Mouse (Mus musculus) limb, embryonic 15.5 days (tissue): ENCODE data around the gene Lipc. TPM values are rescaled to one million over a fixed set of nuclear protein-coding genes. Genes with fewer than 3 reads are reported as not detected.

ENCODE experiments used
- ATAC-seq: fragments of 200-750 bp; cut with Nextera tagmentation; 2 replicates; pipeline ENCODE4 v1.8.0; 2017; ENCODE audit warnings: low read depth, moderate TSS enrichment; ENCODE audit not compliant: insufficient number of reproducible peaks, low FRiP score, low TSS enrichment
- H3K27ac ChIP-seq: fragments of 300-500 bp; sonication (generic); 2 replicates; pipeline ENCODE4 v1.5.1; 2015; ENCODE audit warnings: moderate library complexity, mild to moderate bottlenecking, inconsistent platforms
- H3K27me3 ChIP-seq: fragments of 300-500 bp; sonication (generic); 2 replicates; pipeline ENCODE4 v1.6.1; 2015; ENCODE audit warnings: inconsistent platforms
- H3K36me3 ChIP-seq: fragments of 300-500 bp; sonication (generic); 2 replicates; pipeline ENCODE4 v1.6.1; 2015; ENCODE audit warnings: inconsistent platforms
- H3K4me1 ChIP-seq: fragments of 300-500 bp; sonication (generic); 2 replicates; pipeline ENCODE4 v1.6.1; 2015; ENCODE audit warnings: inconsistent platforms
- H3K4me2 ChIP-seq: fragments of 300-500 bp; sonication (generic); 2 replicates; pipeline ENCODE4 v1.6.1; 2015; ENCODE audit warnings: mild to moderate bottlenecking, inconsistent platforms
- H3K4me3 ChIP-seq: fragments of 300-500 bp; sonication (generic); 2 replicates; pipeline ENCODE4 v1.5.1; 2015; ENCODE audit warnings: mild to moderate bottlenecking, inconsistent platforms
- H3K9ac ChIP-seq: fragments of 300-500 bp; sonication (generic); 2 replicates; pipeline ENCODE4 v1.6.1; 2015; ENCODE audit warnings: inconsistent platforms
- H3K9me3 ChIP-seq: fragments of 300-500 bp; sonication (generic); 2 replicates; pipeline ENCODE4 v1.6.1; 2016; ENCODE audit warnings: inconsistent platforms
- WGBS: fragments of 180-500 bp; shearing (Covaris S2); methylation state at CpG from one replicate; pipeline ENCODE4 v1.1.7; 2015; 5-methylcytosine and 5-hydroxymethylcytosine counted together
- polyA plus RNA-seq: library from polyadenylated mRNA; unstranded; fragments of >200 nt; fragmentation: Nextera tagmentation; extraction: Ambion mirVana; gene quantifications from 2 replicates; pipeline ENCODE4 v1.2.1, GENCODE M21; 2015

Lipc gene
- polyA plus RNA-seq, 1 experiment from 2014 or later: 0.29 TPM

DNA sequence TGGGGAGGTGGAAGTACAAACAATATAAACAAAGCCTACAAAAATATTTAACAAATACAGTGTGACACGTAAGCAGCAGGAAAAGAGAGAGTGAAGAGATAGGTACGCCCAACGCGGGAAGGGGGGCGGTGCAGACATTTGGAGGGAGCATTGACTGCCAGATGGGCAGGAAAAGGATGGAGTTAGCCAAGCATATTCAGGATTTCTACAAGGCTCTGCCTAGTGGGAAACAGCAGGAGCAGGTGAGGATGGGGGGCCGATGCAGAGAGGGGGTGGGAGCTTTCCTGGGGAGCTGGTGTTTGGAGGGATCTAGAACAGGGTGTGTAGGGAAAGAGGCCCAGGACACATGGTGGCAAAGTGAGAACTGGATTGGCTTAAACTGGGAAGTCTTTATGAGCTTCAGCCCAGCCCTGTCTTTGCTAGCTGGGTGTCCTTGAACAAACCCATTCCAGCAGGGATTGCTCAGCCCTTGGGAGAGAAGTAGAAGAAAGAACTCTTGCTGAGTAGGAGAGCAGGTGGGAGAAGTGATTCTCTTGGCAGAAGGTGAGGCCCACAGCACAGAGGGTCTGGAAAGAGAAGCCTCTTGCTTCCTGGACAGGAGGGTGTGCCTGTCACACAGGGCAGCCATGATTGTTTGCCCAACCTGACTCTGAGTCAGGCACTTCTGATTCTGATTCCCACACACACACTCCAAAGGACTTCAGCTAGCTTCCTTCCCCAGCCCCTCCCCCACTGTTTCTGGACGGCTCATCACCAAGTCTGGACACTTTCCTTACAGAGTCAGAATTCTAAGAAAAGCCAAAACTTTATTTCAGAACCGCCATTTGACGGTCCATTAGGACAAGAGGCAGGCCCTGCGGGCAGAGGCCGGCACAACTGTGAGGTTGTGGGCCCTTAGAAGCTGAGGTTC lies 49.0 kb downstream of the Lipc start:
- no peak for ATAC-seq
- Histone ChIP-seq H3K27ac (no peak overlapping the region), H3K9ac (no peak overlapping the region), H3K9me3 (no peaks in the 10 kb centered on the region), H3K4me1 (no peaks in the 10 kb centered on the region), H3K4me2 (no peak overlapping the region), H3K36me3 (no peaks in the 10 kb centered on the region), H3K27me3 (no peaks in the 10 kb centered on the region), H3K4me3 (no peak overlapping the region)
- 88% methylated on average over 11 of the region's 11 CpGs for WGBS

GRCm38 (mm10) chr9:70894201-70894600 lies 57.8 kb downstream of the Lipc start:
- Histone ChIP-seq H3K9ac (no peak overlapping the region), H3K9me3 (no peaks in the 10 kb centered on the region), H3K4me2 (no peak overlapping the region), H3K4me3 (no peak overlapping the region), H3K4me1 (peaks cover 8% of the 10 kb centered on the region), H3K27ac (no peak overlapping the region), H3K27me3 (no peaks in the 10 kb centered on the region), H3K36me3 (no peaks in the 10 kb centered on the region)
- 86% methylated on average over 1 of the region's 1 CpGs for WGBS
- no peak for ATAC-seq

GRCm38 (mm10) chr9:70893526-70893925 lies 58.5 kb downstream of the Lipc start:
- Histone ChIP-seq H3K9ac (no peak overlapping the region), H3K4me2 (no peak overlapping the region), H3K27ac (no peak overlapping the region), H3K4me3 (no peak overlapping the region), H3K4me1 (peaks cover 12% of the 10 kb centered on the region), H3K27me3 (no peaks in the 10 kb centered on the region), H3K9me3 (no peaks in the 10 kb centered on the region), H3K36me3 (no peaks in the 10 kb centered on the region)
- WGBS: 56% methylated on average over 3 of the region's 3 CpGs
- no peak for ATAC-seq

DNA sequence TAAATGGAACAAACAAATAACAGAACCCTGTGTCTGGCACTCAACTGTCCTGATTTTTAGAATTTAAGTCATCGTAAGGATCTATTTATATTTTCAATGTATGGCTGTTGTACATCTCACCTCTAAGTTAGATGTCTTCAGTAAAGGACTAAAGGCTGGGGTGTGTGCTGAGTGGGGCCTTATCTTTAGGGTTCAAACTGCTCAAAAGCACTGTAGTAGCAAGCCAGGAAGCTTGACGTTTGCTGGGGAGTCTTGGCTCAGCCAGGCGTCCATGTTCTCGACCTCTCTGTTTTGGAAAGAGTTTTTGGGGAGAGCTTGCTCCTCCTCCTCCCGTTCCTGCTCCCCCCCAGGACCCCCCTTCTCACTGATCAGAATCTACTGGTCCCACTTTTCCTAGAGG lies 59.4 kb downstream of the Lipc start:
- Histone ChIP-seq H3K9ac (no peak overlapping the region), H3K36me3 (no peaks in the 10 kb centered on the region), H3K4me3 (no peak overlapping the region), H3K9me3 (no peaks in the 10 kb centered on the region), H3K27me3 (no peaks in the 10 kb centered on the region), H3K4me1 (peaks cover 12% of the 10 kb centered on the region), H3K4me2 (no peak overlapping the region), H3K27ac (no peak overlapping the region)
- WGBS: 81% methylated on average over 5 of the region's 5 CpGs
- no peak for ATAC-seq

GRCm38 (mm10) chr9:70891431-70892133 lies 60.4 kb downstream of the Lipc start:
- H3K4me1 ChIP-seq: peaks cover 12% of the 10 kb centered on the region
- no peaks in the 10 kb centered on the region for H3K9me3 ChIP-seq
- H3K27me3 ChIP-seq: no peaks in the 10 kb centered on the region
- H3K4me3 ChIP-seq: no peak overlapping the region
- 44% methylated on average over 8 of the region's 8 CpGs for WGBS
- no peak overlapping the region for H3K9ac ChIP-seq
- no peak overlapping the region for H3K27ac ChIP-seq
- H3K36me3 ChIP-seq: no peaks in the 10 kb centered on the region
- H3K4me2 ChIP-seq: no peak overlapping the region
- no peak for ATAC-seq

- Histone ChIP-seq H3K27ac (no peak overlapping the region), H3K4me3 (no peak overlapping the region), H3K9me3 (no peaks in the 10 kb centered on the region), H3K4me1 (peaks cover 12% of the 10 kb centered on the region), H3K4me2 (no peak overlapping the region), H3K27me3 (no peaks in the 10 kb centered on the region), H3K36me3 (no peaks in the 10 kb centered on the region), H3K9ac (no peak overlapping the region)
- 85% methylated on average over 7 of the region's 7 CpGs for WGBS
- no peak for ATAC-seq
These were observed 61.3 kb downstream of the Lipc start for GRCm38 (mm10) chr9:70890736-70891135.

DNA sequence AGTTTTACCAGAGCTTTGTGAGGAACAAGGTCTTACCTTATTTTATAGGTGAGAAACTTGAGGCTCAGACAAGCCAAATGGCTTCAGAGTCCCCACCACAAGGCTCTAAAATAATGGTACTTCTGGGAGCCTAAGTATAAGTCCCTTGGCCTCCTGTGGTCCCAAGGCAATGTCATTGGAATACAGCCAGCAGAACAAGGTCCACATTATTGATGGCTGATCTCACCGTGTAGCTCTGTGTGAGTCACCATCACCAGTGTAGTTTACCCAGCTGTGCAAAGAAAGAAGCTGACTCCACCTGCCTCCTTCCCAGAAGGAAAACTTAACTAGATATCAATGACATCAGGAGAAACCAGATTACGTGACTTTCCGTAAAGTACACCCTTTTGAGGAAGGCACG lies 63.1 kb downstream of the Lipc start:
- H3K36me3 ChIP-seq: no peaks in the 10 kb centered on the region
- no peaks in the 10 kb centered on the region for H3K9me3 ChIP-seq
- H3K4me1 ChIP-seq: peaks cover 7% of the 10 kb centered on the region
- H3K9ac ChIP-seq: no peak overlapping the region
- 37% methylated on average over 4 of the region's 4 CpGs for WGBS
- H3K4me2 ChIP-seq: no peak overlapping the region
- no peaks in the 10 kb centered on the region for H3K27me3 ChIP-seq
- H3K4me3 ChIP-seq: no peak overlapping the region
- H3K27ac ChIP-seq: peak overlapping the region; percentile 76
- 0 out of 2 replicates have a peak, but pooled peaks have one; percentile 35 for ATAC-seq

DNA sequence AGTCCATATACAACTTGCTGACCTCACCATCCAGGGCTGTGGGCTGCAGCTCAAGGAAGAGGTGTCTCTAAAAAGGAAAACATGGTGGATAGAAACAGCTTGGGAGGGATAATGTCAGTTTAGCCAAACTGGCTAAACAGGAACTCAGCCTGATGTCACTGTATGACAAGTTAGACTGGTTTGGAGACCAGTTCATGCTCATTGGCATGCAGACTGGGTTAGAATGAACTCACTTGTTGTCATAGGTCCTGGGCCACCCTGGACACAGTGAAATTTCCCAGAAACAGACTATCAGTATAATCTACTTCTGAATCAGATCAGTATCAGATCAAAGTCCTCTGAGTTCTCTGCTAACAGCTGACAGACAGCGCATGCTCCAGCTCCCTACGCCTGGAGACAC lies 63.5 kb downstream of the Lipc start:
- no peaks in the 10 kb centered on the region for H3K9me3 ChIP-seq
- 60% methylated on average over 2 of the region's 2 CpGs for WGBS
- H3K27me3 ChIP-seq: no peaks in the 10 kb centered on the region
- no peak overlapping the region for H3K4me3 ChIP-seq
- no peaks in the 10 kb centered on the region for H3K36me3 ChIP-seq
- H3K4me2 ChIP-seq: no peak overlapping the region
- no peak overlapping the region for H3K9ac ChIP-seq
- peaks cover 7% of the 10 kb centered on the region for H3K4me1 ChIP-seq
- ATAC-seq: no peak
- peak overlapping the region; percentile 76 for H3K27ac ChIP-seq

- no peak overlapping the region for H3K9ac ChIP-seq
- no peaks in the 10 kb centered on the region for H3K27me3 ChIP-seq
- H3K9me3 ChIP-seq: no peaks in the 10 kb centered on the region
- no peak overlapping the region for H3K4me2 ChIP-seq
- no peaks in the 10 kb centered on the region for H3K4me1 ChIP-seq
- 52% methylated on average over 5 of the region's 5 CpGs for WGBS
- H3K27ac ChIP-seq: no peak overlapping the region
- no peak for ATAC-seq
- H3K4me3 ChIP-seq: no peak overlapping the region
- H3K36me3 ChIP-seq: no peaks in the 10 kb centered on the region
These were observed 70.0 kb downstream of the Lipc start for GRCm38 (mm10) chr9:70881982-70882381.

DNA sequence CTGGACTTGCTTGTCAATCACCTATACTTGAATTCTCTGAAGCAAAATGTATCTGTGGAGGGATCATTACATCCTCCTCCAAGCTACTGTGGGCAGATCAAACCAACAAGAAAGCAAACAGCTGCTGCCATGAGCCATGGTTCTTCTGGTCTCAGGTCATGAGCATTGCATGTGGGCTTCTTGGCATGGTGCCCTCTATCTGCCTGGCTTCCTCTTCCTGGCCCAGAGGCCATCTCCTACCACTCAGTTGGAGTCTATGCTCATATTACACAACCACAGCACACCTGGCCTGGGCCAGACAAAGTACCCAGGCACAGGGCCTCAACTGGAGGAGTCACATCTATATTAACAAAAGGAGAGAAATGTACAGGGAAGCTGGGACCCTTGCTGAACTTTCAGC lies 73.2 kb downstream of the Lipc start:
- ATAC-seq: no peak
- Histone ChIP-seq H3K36me3 (no peaks in the 10 kb centered on the region), H3K9ac (no peak overlapping the region), H3K4me3 (no peak overlapping the region), H3K4me1 (peaks cover 6% of the 10 kb centered on the region; the same call in 1 of the 2 replicates), H3K9me3 (no peaks in the 10 kb centered on the region), H3K4me2 (no peak overlapping the region), H3K27me3 (no peaks in the 10 kb centered on the region), H3K27ac (no peak overlapping the region)

GRCm38 (mm10) chr9:70878157-70878556 lies 73.9 kb downstream of the Lipc start:
- H3K9ac ChIP-seq: no peak overlapping the region
- no peak overlapping the region for H3K27ac ChIP-seq
- ATAC-seq: no peak
- no peak overlapping the region for H3K4me2 ChIP-seq
- no peaks in the 10 kb centered on the region for H3K9me3 ChIP-seq
- H3K4me3 ChIP-seq: no peak overlapping the region
- WGBS: 80% methylated on average over 5 of the region's 5 CpGs
- no peaks in the 10 kb centered on the region for H3K36me3 ChIP-seq
- H3K4me1 ChIP-seq: peaks cover 6% of the 10 kb centered on the region; the same call in 1 of the 2 replicates
- H3K27me3 ChIP-seq: no peaks in the 10 kb centered on the region

GRCm38 (mm10) chr9:70875490-70875889 lies 76.5 kb downstream of the Lipc start:
- H3K4me2 ChIP-seq: no peak overlapping the region
- H3K4me1 ChIP-seq: peaks cover 6% of the 10 kb centered on the region; the same call in 1 of the 2 replicates
- no peaks in the 10 kb centered on the region for H3K9me3 ChIP-seq
- H3K36me3 ChIP-seq: no peaks in the 10 kb centered on the region
- 42% methylated on average over 4 of the region's 4 CpGs for WGBS
- no peak overlapping the region for H3K9ac ChIP-seq
- no peak for ATAC-seq
- no peak overlapping the region for H3K4me3 ChIP-seq
- no peaks in the 10 kb centered on the region for H3K27me3 ChIP-seq
- peak overlapping the region; percentile 47; the same call in 1 of the 2 replicates for H3K27ac ChIP-seq
